ENCODE assay signal across 8 mouse cellular contexts in the genomic region with DNA sequence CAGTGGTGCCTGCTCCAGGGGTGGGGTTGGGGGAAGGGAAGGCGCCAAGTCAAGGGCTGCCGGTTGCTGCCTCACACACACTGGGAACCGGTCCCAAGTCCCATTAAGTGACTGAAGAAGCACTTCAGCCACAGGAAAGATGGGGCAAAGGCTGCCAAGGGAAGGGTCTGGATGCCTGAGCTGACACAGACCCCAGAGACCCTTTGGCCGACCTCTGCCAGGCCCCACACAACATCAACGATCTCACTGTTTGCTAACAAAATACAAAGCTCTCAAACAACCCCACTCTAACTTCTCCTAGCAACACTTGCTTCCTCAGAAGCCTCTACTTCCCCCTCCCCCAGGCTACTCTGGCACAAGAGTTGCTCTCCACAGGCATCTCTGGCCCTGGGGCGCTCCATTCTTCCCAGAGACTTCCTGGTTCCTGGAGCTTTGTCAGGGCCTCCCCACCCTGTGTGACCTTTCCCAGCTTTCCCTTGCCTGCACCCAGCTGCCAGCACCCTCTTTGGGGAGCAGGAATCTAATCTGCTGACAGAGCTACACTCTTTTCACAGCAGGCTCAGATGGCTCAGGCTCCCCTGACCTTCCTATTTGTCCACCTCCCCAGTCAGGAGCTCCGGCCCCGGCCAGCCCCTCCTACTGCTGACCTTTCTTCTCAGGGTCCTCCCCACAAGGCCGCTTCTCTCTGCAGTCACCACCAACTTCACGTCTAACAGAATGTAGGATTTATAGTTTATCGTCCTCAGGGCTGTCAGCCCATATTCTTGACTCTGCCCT. TPM values are rescaled to one million over a fixed set of nuclear protein-coding genes. Genes with fewer than 3 reads are reported as not detected.
DNase-seq lines count a peak whose midpoint lies in the region; ATAC-seq and TF ChIP-seq lines count a peak whose summit lies in the region.

No protein-coding gene starts in this region.

- peak; percentile 80 for DNase-seq in Muller cell, postnatal 12 days (ENCODE audit: inconsistent ontology term)
- no peak for DNase-seq in forebrain, postnatal 0 days
- no peak for DNase-seq in hindbrain, embryonic 11.5 days (ENCODE audit: low spot score)
- DNase-seq in layer of hippocampus, postnatal 10 days (ENCODE audit: low spot score in 2 of 2): peak; percentile 64 to 71
- DNase-seq in lung, postnatal 36 days: peak; percentile 87
- DNase-seq in urinary bladder, postnatal 25 days (ENCODE audit: low spot score): no peak

- WGBS in bone marrow, adult 2 months: 25% methylated on average over 11 of the region's 11 CpGs
- WGBS in forebrain, postnatal 0 days: 19% methylated on average over 11 of the region's 11 CpGs
- 8% methylated on average over 11 of the region's 11 CpGs for WGBS in hindbrain, embryonic 11.5 days
- WGBS in stomach, embryonic 14.5 days: 26% methylated on average over 11 of the region's 11 CpGs

- TF ChIP-seq POLR2A in bone marrow, adult 2 months (IDR thresholded peaks at IDR 0.05; ENCODE audit: borderline replicate concordance, control insufficient read depth, low read depth, low read length): no peak

- no peak for ATAC-seq in forebrain, postnatal 0 days
- no peak for ATAC-seq in hindbrain, embryonic 11.5 days (ENCODE audit: low FRiP score)
- ATAC-seq in stomach, embryonic 14.5 days (ENCODE audit: insufficient number of reproducible peaks, insufficient read depth, low FRiP score, low read depth): no peak

- no peak overlapping the region for H3K4me3 ChIP-seq in bone marrow, adult 2 months (replicated peaks; ENCODE audit: control insufficient read depth, low read depth, low read length)
- no peak overlapping the region for H3K4me3 ChIP-seq in forebrain, postnatal 0 days (ENCODE audit: low read depth, low read length)
- H3K4me3 ChIP-seq in hindbrain, embryonic 11.5 days (ENCODE audit: low read depth, low read length): no peak overlapping the region
- no peak overlapping the region for H3K4me3 ChIP-seq in stomach, embryonic 14.5 days (ENCODE audit: low read depth, low read length)

- no peak for TF ChIP-seq CTCF in bone marrow, adult 2 months (IDR thresholded peaks at IDR 0.05; ENCODE audit: control insufficient read depth, insufficient read depth, low read length)
- TF ChIP-seq CTCF in forebrain, postnatal 0 days (IDR thresholded peaks at IDR 0.05; ENCODE audit: low read depth): no peak

- H3K9me3 ChIP-seq in forebrain, postnatal 0 days (ENCODE audit: low read length): no peaks in the 10 kb centered on the region
- no peaks in the 10 kb centered on the region for H3K9me3 ChIP-seq in hindbrain, embryonic 11.5 days (ENCODE audit: control insufficient read depth, low read length)
- H3K9me3 ChIP-seq in stomach, embryonic 14.5 days (ENCODE audit: control insufficient read depth, low read depth, low read length): no peaks in the 10 kb centered on the region

- H3K27me3 ChIP-seq in forebrain, postnatal 0 days (ENCODE audit: insufficient read depth, low read length): no peaks in the 10 kb centered on the region
- no peaks in the 10 kb centered on the region for H3K27me3 ChIP-seq in hindbrain, embryonic 11.5 days (ENCODE audit: control insufficient read depth, insufficient read depth, low read length)
- no peaks in the 10 kb centered on the region for H3K27me3 ChIP-seq in stomach, embryonic 14.5 days (ENCODE audit: control insufficient read depth, insufficient read depth, low read length)

- peak overlapping the region; percentile 30; the same call in 1 of the 2 replicates for H3K27ac ChIP-seq in bone marrow, adult 2 months (ENCODE audit: control insufficient read depth, insufficient read depth, low read depth, low read length, poor library complexity)
- peak overlapping the region; percentile 73 for H3K27ac ChIP-seq in forebrain, postnatal 0 days (ENCODE audit: low read depth, low read length)
- H3K27ac ChIP-seq in hindbrain, embryonic 11.5 days (ENCODE audit: low read depth, low read length): peak overlapping the region; percentile 59
- peak overlapping the region; percentile 66; the same call in 1 of the 2 replicates for H3K27ac ChIP-seq in stomach, embryonic 14.5 days (ENCODE audit: low read length)

- no peaks in the 10 kb centered on the region; the same call in 1 of the 2 replicates for H3K4me1 ChIP-seq in bone marrow, adult 2 months (ENCODE audit: control insufficient read depth, insufficient read depth, low read length)
- H3K4me1 ChIP-seq in forebrain, postnatal 0 days (ENCODE audit: insufficient read depth): no peaks in the 10 kb centered on the region
- peaks cover 12% of the 10 kb centered on the region for H3K4me1 ChIP-seq in hindbrain, embryonic 11.5 days (replicated peaks; ENCODE audit: control insufficient read depth, insufficient read depth, low read length)
- H3K4me1 ChIP-seq in stomach, embryonic 14.5 days (ENCODE audit: control insufficient read depth, insufficient read depth, low read length): peaks cover 19% of the 10 kb centered on the region

- peak overlapping the region; percentile 86; the same call in 1 of the 2 replicates for H3K4me2 ChIP-seq in forebrain, postnatal 0 days (ENCODE audit: low read depth)
- H3K4me2 ChIP-seq in hindbrain, embryonic 11.5 days (replicated peaks; ENCODE audit: low read depth, low read length): no peak overlapping the region
- H3K4me2 ChIP-seq in stomach, embryonic 14.5 days (replicated peaks; ENCODE audit: low read depth, low read length): peak overlapping the region; percentile 67; the same call in 1 of the 2 replicates

- H3K9ac ChIP-seq in forebrain, postnatal 0 days: peak overlapping the region; percentile 58
- no peak overlapping the region for H3K9ac ChIP-seq in hindbrain, embryonic 11.5 days (ENCODE audit: low read depth, low read length)
- no peak overlapping the region for H3K9ac ChIP-seq in stomach, embryonic 14.5 days (replicated peaks; ENCODE audit: low read depth, low read length)

- H3K36me3 ChIP-seq in forebrain, postnatal 0 days (ENCODE audit: insufficient read depth): peaks cover 25% of the 10 kb centered on the region
- peaks cover 4% of the 10 kb centered on the region; the same call in 1 of the 2 replicates for H3K36me3 ChIP-seq in hindbrain, embryonic 11.5 days (ENCODE audit: control insufficient read depth, insufficient read depth, low read length)
- H3K36me3 ChIP-seq in stomach, embryonic 14.5 days (ENCODE audit: control insufficient read depth, insufficient read depth, low read length): peaks cover 11% of the 10 kb centered on the region; the same call in 1 of the 2 replicates

RNA-seq across cellular contexts. Expression of a gene that starts 1.7 kb away (rescaled TPM):
- 42.7 and 80.8 TPM in 2 replicates for polyA plus RNA-seq in bone marrow, adult 2 months (2011; ENCODE audit: insufficient read depth, insufficient read length, low replicate concordance, missing spikeins)
- total RNA-seq in forebrain, postnatal 0 days (2014; rRNA removed): 69.0 and 86.2 TPM in 2 replicates
- 177 and 209 TPM in 2 replicates for polyA plus RNA-seq in forebrain, postnatal 0 days (2015; fragmentation: Nextera tagmentation; extraction: Ambion mirVana)
- 148 and 163 TPM in 2 replicates for polyA plus RNA-seq in hindbrain, embryonic 11.5 days (2014; fragmentation: Nextera tagmentation; extraction: Ambion mirVana)
- total RNA-seq in layer of hippocampus, postnatal 10 days (2021): 100 to 1,000 TPM in 1 of 2 experiments, 10 to 100 TPM in 1; 97.4 to 107 TPM
- 181 and 193 TPM in 2 replicates for polyA plus RNA-seq in stomach, embryonic 14.5 days (2014; fragmentation: Nextera tagmentation; extraction: Ambion mirVana)

RNA-seq across cellular contexts. Expression of a gene that starts 6.4 kb away (rescaled TPM):
- polyA plus RNA-seq in bone marrow, adult 2 months (2011; ENCODE audit: insufficient read depth, insufficient read length, low replicate concordance, missing spikeins): 6.6 and 9.3 TPM in 2 replicates
- 6.0 and 6.1 TPM in 2 replicates for total RNA-seq in forebrain, postnatal 0 days (2014; rRNA removed)
- polyA plus RNA-seq in forebrain, postnatal 0 days (2015; fragmentation: Nextera tagmentation; extraction: Ambion mirVana): 3.9 and 4.3 TPM in 2 replicates
- polyA plus RNA-seq in hindbrain, embryonic 11.5 days (2014; fragmentation: Nextera tagmentation; extraction: Ambion mirVana): 0.25 and 0.36 TPM in 2 replicates
- total RNA-seq in layer of hippocampus, postnatal 10 days (2021): 10 to 100 TPM; 35.3 to 39.3 TPM
- polyA plus RNA-seq in stomach, embryonic 14.5 days (2014; fragmentation: Nextera tagmentation; extraction: Ambion mirVana): 0.20 and 0.21 TPM in 2 replicates

RNA-seq across cellular contexts. Expression of a gene that starts 18.4 kb away (rescaled TPM):
- not detected in 2 replicates for polyA plus RNA-seq in bone marrow, adult 2 months (2011; ENCODE audit: insufficient read depth, insufficient read length, low replicate concordance, missing spikeins)
- not detected in 2 replicates for total RNA-seq in forebrain, postnatal 0 days (2014; rRNA removed)
- polyA plus RNA-seq in forebrain, postnatal 0 days (2015; fragmentation: Nextera tagmentation; extraction: Ambion mirVana): not detected in 2 replicates
- polyA plus RNA-seq in hindbrain, embryonic 11.5 days (2014; fragmentation: Nextera tagmentation; extraction: Ambion mirVana): not detected in 2 replicates
- total RNA-seq in layer of hippocampus, postnatal 10 days (2021): 1 to 10 TPM; 1.5 to 2.2 TPM
- not detected in 2 replicates for polyA plus RNA-seq in stomach, embryonic 14.5 days (2014; fragmentation: Nextera tagmentation; extraction: Ambion mirVana)

RNA-seq across cellular contexts. Expression of a gene that starts 21.8 kb away (rescaled TPM):
- polyA plus RNA-seq in bone marrow, adult 2 months (2011; ENCODE audit: insufficient read depth, insufficient read length, low replicate concordance, missing spikeins): 10.1 and 10.7 TPM in 2 replicates
- total RNA-seq in forebrain, postnatal 0 days (2014; rRNA removed): 89.7 and 90.1 TPM in 2 replicates
- polyA plus RNA-seq in forebrain, postnatal 0 days (2015; fragmentation: Nextera tagmentation; extraction: Ambion mirVana): 93.6 and 107 TPM in 2 replicates
- 99.1 and 103 TPM in 2 replicates for polyA plus RNA-seq in hindbrain, embryonic 11.5 days (2014; fragmentation: Nextera tagmentation; extraction: Ambion mirVana)
- 10 to 100 TPM; 89.4 to 94.3 TPM for total RNA-seq in layer of hippocampus, postnatal 10 days (2021)
- polyA plus RNA-seq in stomach, embryonic 14.5 days (2014; fragmentation: Nextera tagmentation; extraction: Ambion mirVana): 37.8 and 40.1 TPM in 2 replicates

RNA-seq across cellular contexts. Expression of a gene that starts 49.0 kb away (rescaled TPM):
- polyA plus RNA-seq in bone marrow, adult 2 months (2011; ENCODE audit: insufficient read depth, insufficient read length, low replicate concordance, missing spikeins): 10.8 and 33.1 TPM in 2 replicates
- total RNA-seq in forebrain, postnatal 0 days (2014; rRNA removed): 95.7 and 99.2 TPM in 2 replicates
- polyA plus RNA-seq in forebrain, postnatal 0 days (2015; fragmentation: Nextera tagmentation; extraction: Ambion mirVana): 69.5 and 76.8 TPM in 2 replicates
- 61.6 and 66.6 TPM in 2 replicates for polyA plus RNA-seq in hindbrain, embryonic 11.5 days (2014; fragmentation: Nextera tagmentation; extraction: Ambion mirVana)
- total RNA-seq in layer of hippocampus, postnatal 10 days (2021): 10 to 100 TPM; 39.0 to 44.3 TPM
- polyA plus RNA-seq in stomach, embryonic 14.5 days (2014; fragmentation: Nextera tagmentation; extraction: Ambion mirVana): 77.0 and 78.7 TPM in 2 replicates

Comparison
In these comparisons a context has a peak if more than half of its experiments do, and no peak if none do; other contexts are left out.
1. DNase-seq: peak in Muller cell, postnatal 12 days (single experiment), layer of hippocampus, postnatal 10 days (2 of 2) and lung, postnatal 36 days (single experiment); none in forebrain, postnatal 0 days (single experiment), hindbrain, embryonic 11.5 days (single experiment) and urinary bladder, postnatal 25 days (single experiment).
2. Peak in every context shown above with its lines, with median percentiles within 50 percentile points of each other: H3K27ac ChIP-seq.